Mouse (Mus musculus) effector memory CD4-positive, alpha-beta T cell, adult 5 months (primary cell): Measurements from ENCODE around the gene 5730480H06Rik. TPM values are rescaled to one million over a fixed set of nuclear protein-coding genes. Genes with fewer than 3 reads are reported as not detected.

Source experiments
- polyA plus RNA-seq: library from polyadenylated mRNA; unstranded; fragments of 100-300 nt; shearing (Covaris generic); gene quantifications from one replicate; pipeline ENCODE4 v1.2.1, GENCODE M21; 2017

The 5730480H06Rik gene
- 13.4 TPM for polyA plus RNA-seq

DNA sequence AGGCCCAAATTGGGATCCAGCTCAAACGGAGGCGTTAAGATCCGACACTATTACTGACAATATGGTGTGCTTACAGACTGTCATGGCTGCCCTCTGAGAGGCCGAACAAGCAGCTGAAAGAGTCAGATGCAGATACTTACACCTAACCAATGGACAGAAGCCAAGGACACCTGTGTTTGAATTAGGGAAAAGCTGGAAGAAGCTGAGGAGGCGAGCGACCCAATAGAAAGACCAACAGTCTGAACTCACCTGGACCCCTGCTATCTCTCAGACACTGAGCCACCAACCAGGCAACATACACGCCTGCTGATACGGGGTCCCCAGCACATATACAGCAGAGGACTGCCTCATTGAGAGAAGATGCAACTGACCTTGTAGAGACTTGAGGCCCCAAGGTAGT lies at the start of gene 5730480H06Rik:
TSS of gene 5730480H06Rik (plus strand) at position 301 of the 400 bp plus-strand sequence.

